Mouse (Mus musculus) lung, embryonic 15.5 days (tissue): Measurements from ENCODE around the gene Polr3gl. TPM values are rescaled to one million over a fixed set of nuclear protein-coding genes. Genes with fewer than 3 reads are reported as not detected.

Experiments used
- ATAC-seq: fragments of 200-750 bp; cut with Nextera tagmentation; 2 replicates; pipeline ENCODE4 v1.8.0; 2017; ENCODE audit warnings: moderate number of reproducible peaks, borderline replicate concordance; ENCODE audit not compliant: low FRiP score, low TSS enrichment; ENCODE audit errors: extremely low read depth
- H3K27ac ChIP-seq: fragments of 300-500 bp; sonication (generic); 2 replicates; pipeline ENCODE4 v1.5.1; 2015; ENCODE audit warnings: moderate library complexity, mild to moderate bottlenecking, inconsistent platforms
- H3K27me3 ChIP-seq: fragments of 300-500 bp; sonication (generic); 2 replicates; pipeline ENCODE4 v1.6.1; 2015; ENCODE audit warnings: inconsistent platforms
- H3K36me3 ChIP-seq: fragments of 300-500 bp; sonication (generic); 2 replicates; pipeline ENCODE4 v1.6.1; 2015; ENCODE audit warnings: inconsistent platforms
- H3K4me1 ChIP-seq: fragments of 300-500 bp; sonication (generic); 2 replicates; pipeline ENCODE4 v1.6.1; 2015; ENCODE audit warnings: inconsistent platforms
- H3K4me2 ChIP-seq: fragments of 300-500 bp; sonication (generic); 2 replicates; pipeline ENCODE4 v1.6.1; 2015; ENCODE audit warnings: inconsistent platforms, mild to moderate bottlenecking, moderate library complexity
- H3K4me3 ChIP-seq: fragments of 300-500 bp; sonication (generic); 2 replicates; pipeline ENCODE4 v1.5.1; 2015; ENCODE audit warnings: mild to moderate bottlenecking, inconsistent platforms
- H3K9ac ChIP-seq: fragments of 300-500 bp; sonication (generic); 2 replicates; pipeline ENCODE4 v1.6.1; 2015; ENCODE audit warnings: inconsistent platforms
- H3K9me3 ChIP-seq: fragments of 300-500 bp; sonication (generic); 2 replicates; pipeline ENCODE4 v1.6.1; 2016; ENCODE audit warnings: inconsistent platforms
- WGBS: fragments of 180-500 bp; shearing (Covaris S2); methylation state at CpG from one replicate; pipeline ENCODE4 v1.1.7; 2015; 5-methylcytosine and 5-hydroxymethylcytosine counted together
- polyA plus RNA-seq: library from polyadenylated mRNA; unstranded; fragments of >200 nt; fragmentation: Nextera tagmentation; extraction: Ambion mirVana; gene quantifications from 2 replicates; pipeline ENCODE4 v1.2.1, GENCODE M21; 2015

The Polr3gl gene
- polyA plus RNA-seq, 1 experiment from 2014 or later: 39.8 TPM

GRCm38 (mm10) chr3:96577566-96577965 lies 16.4 kb downstream of the Polr3gl start:
- no peak for ATAC-seq
- Histone ChIP-seq H3K4me1 (peaks cover 33% of the 10 kb centered on the region), H3K36me3 (no peaks in the 10 kb centered on the region), H3K4me2 (peak overlapping the region; percentile 52), H3K9ac (no peak overlapping the region), H3K27me3 (no peaks in the 10 kb centered on the region), H3K27ac (peak overlapping the region; percentile 96), H3K9me3 (no peaks in the 10 kb centered on the region), H3K4me3 (no peak overlapping the region)
- WGBS: 63% methylated on average over 4 of the region's 4 CpGs

GRCm38 (mm10) chr3:96576690-96577541 lies 17.1 kb downstream of the Polr3gl start, which contains the start of gene Gm16253:
Gene Gm16253 (plus strand): TSS chr3:96576984.
- Histone ChIP-seq H3K27me3 (no peaks in the 10 kb centered on the region), H3K9me3 (no peaks in the 10 kb centered on the region), H3K27ac (peak within 1 kb of the TSS; percentile 96), H3K4me2 (peak within 1 kb of the TSS; percentile 52), H3K36me3 (no peaks in the 10 kb centered on the region), H3K4me3 (peak within 1 kb of the TSS; percentile 18), H3K9ac (peak within 1 kb of the TSS; percentile 0; the same call in 1 of the 2 replicates), H3K4me1 (peaks cover 35% of the 10 kb centered on the region)
- 19% methylated on average over 17 of the region's 17 CpGs for WGBS
- peak; percentile 88 for ATAC-seq

GRCm38 (mm10) chr3:96576005-96576658 lies 17.8 kb downstream of the Polr3gl start:
- no peaks in the 10 kb centered on the region for H3K9me3 ChIP-seq
- peak overlapping the region; percentile 18 for H3K4me3 ChIP-seq
- H3K27ac ChIP-seq: peak overlapping the region; percentile 96
- peak; percentile 46 for ATAC-seq
- peak overlapping the region; percentile 52 for H3K4me2 ChIP-seq
- H3K36me3 ChIP-seq: no peaks in the 10 kb centered on the region
- WGBS: 27% methylated on average over 14 of the region's 14 CpGs
- no peaks in the 10 kb centered on the region for H3K27me3 ChIP-seq
- H3K9ac ChIP-seq: peak overlapping the region; percentile 0; the same call in 1 of the 2 replicates
- peaks cover 38% of the 10 kb centered on the region for H3K4me1 ChIP-seq

GRCm38 (mm10) chr3:96575272-96575984 lies 18.6 kb downstream of the Polr3gl start:
- peak overlapping the region; percentile 96 for H3K27ac ChIP-seq
- H3K27me3 ChIP-seq: no peaks in the 10 kb centered on the region
- WGBS: 87% methylated on average over 8 of the region's 8 CpGs
- H3K9me3 ChIP-seq: no peaks in the 10 kb centered on the region
- ATAC-seq: no peak
- H3K4me2 ChIP-seq: no peak overlapping the region
- no peaks in the 10 kb centered on the region for H3K36me3 ChIP-seq
- no peak overlapping the region for H3K9ac ChIP-seq
- H3K4me1 ChIP-seq: peaks cover 36% of the 10 kb centered on the region
- no peak overlapping the region for H3K4me3 ChIP-seq

- H3K4me2 ChIP-seq: no peak overlapping the region
- no peaks in the 10 kb centered on the region for H3K36me3 ChIP-seq
- H3K27ac ChIP-seq: no peak overlapping the region
- H3K27me3 ChIP-seq: no peaks in the 10 kb centered on the region
- 67% methylated on average over 18 of the region's 19 CpGs for WGBS
- ATAC-seq: no peak
- H3K9ac ChIP-seq: no peak overlapping the region
- H3K9me3 ChIP-seq: no peaks in the 10 kb centered on the region
- no peak overlapping the region for H3K4me3 ChIP-seq
- H3K4me1 ChIP-seq: peaks cover 38% of the 10 kb centered on the region
Measured at GRCm38 (mm10) chr3:96573611-96574511, 20.1 kb downstream of the Polr3gl start.

GRCm38 (mm10) chr3:96571896-96572698 lies 21.9 kb downstream of the Polr3gl start:
- no peak overlapping the region for H3K9ac ChIP-seq
- no peaks in the 10 kb centered on the region for H3K9me3 ChIP-seq
- no peaks in the 10 kb centered on the region for H3K27me3 ChIP-seq
- no peak overlapping the region for H3K4me3 ChIP-seq
- H3K4me2 ChIP-seq: no peak overlapping the region
- no peak for ATAC-seq
- WGBS: 70% methylated on average over 16 of the region's 16 CpGs
- peaks cover 34% of the 10 kb centered on the region for H3K4me1 ChIP-seq
- H3K27ac ChIP-seq: peak overlapping the region; percentile 52; the same call in 1 of the 2 replicates
- H3K36me3 ChIP-seq: no peaks in the 10 kb centered on the region

GRCm38 (mm10) chr3:96571336-96571735 lies 22.6 kb downstream of the Polr3gl start:
- ATAC-seq: no peak
- no peak overlapping the region for H3K9ac ChIP-seq
- no peaks in the 10 kb centered on the region for H3K9me3 ChIP-seq
- no peak overlapping the region for H3K4me2 ChIP-seq
- WGBS: 74% methylated on average over 2 of the region's 2 CpGs
- H3K27me3 ChIP-seq: no peaks in the 10 kb centered on the region
- H3K36me3 ChIP-seq: no peaks in the 10 kb centered on the region
- peaks cover 28% of the 10 kb centered on the region for H3K4me1 ChIP-seq
- H3K4me3 ChIP-seq: no peak overlapping the region
- peak overlapping the region; percentile 52; the same call in 1 of the 2 replicates for H3K27ac ChIP-seq

GRCm38 (mm10) chr3:96570643-96571042 lies 23.3 kb downstream of the Polr3gl start:
- no peak overlapping the region for H3K9ac ChIP-seq
- no peak overlapping the region for H3K4me3 ChIP-seq
- peaks cover 21% of the 10 kb centered on the region for H3K4me1 ChIP-seq
- H3K27me3 ChIP-seq: no peaks in the 10 kb centered on the region
- no peaks in the 10 kb centered on the region for H3K9me3 ChIP-seq
- no peak for ATAC-seq
- H3K36me3 ChIP-seq: no peaks in the 10 kb centered on the region
- peak overlapping the region; percentile 37; the same call in 1 of the 2 replicates for H3K27ac ChIP-seq
- WGBS: 58% methylated on average over 7 of the region's 7 CpGs
- no peak overlapping the region for H3K4me2 ChIP-seq

GRCm38 (mm10) chr3:96569966-96570605 lies 23.9 kb downstream of the Polr3gl start:
- Histone ChIP-seq H3K4me3 (no peak overlapping the region), H3K27ac (0 out of 2 replicates have a peak overlapping the region, but pooled peaks have one; percentile 37), H3K9ac (no peak overlapping the region), H3K9me3 (no peaks in the 10 kb centered on the region), H3K4me1 (peaks cover 19% of the 10 kb centered on the region), H3K27me3 (no peaks in the 10 kb centered on the region), H3K4me2 (no peak overlapping the region), H3K36me3 (no peaks in the 10 kb centered on the region)
- WGBS: 79% methylated on average over 11 of the region's 11 CpGs
- ATAC-seq: no peak

GRCm38 (mm10) chr3:96569506-96569905 lies 24.5 kb downstream of the Polr3gl start:
- Histone ChIP-seq H3K9ac (no peak overlapping the region), H3K27ac (no peak overlapping the region), H3K27me3 (no peaks in the 10 kb centered on the region), H3K4me3 (no peak overlapping the region), H3K4me1 (peaks cover 25% of the 10 kb centered on the region), H3K9me3 (no peaks in the 10 kb centered on the region), H3K36me3 (no peaks in the 10 kb centered on the region), H3K4me2 (no peak overlapping the region)
- ATAC-seq: no peak
- WGBS: 87% methylated on average over 13 of the region's 13 CpGs
